Mouse (Mus musculus) G1E (cell line): ENCODE data around the gene Rnase4.

Source experiments
- CTCF ChIP-seq: IDR thresholded peaks from 2 replicates; pipeline ENCODE4 v1.5.1; 2012; ENCODE audit warnings: low read depth, low read length, inconsistent platforms, mixed read lengths
- GATA1 ChIP-seq: IDR thresholded peaks from 2 replicates; pipeline ENCODE4 v1.6.1; 2012; ENCODE audit warnings: borderline replicate concordance, low read length, inconsistent platforms, mixed read lengths
- GATA2 ChIP-seq: IDR thresholded peaks from 2 replicates; pipeline ENCODE4 v1.6.1; 2012; ENCODE audit warnings: low read depth, low read length, inconsistent platforms, borderline replicate concordance
- POLR2AphosphoS5 ChIP-seq: IDR thresholded peaks from 2 replicates; pipeline ENCODE4 v1.6.1; 2012; ENCODE audit warnings: low read depth, low read length, inconsistent platforms; ENCODE audit not compliant: insufficient replicate concordance
- TAL1 ChIP-seq: conservative IDR thresholded peaks from 2 replicates; pipeline ENCODE4 v1.6.1; 2012; ENCODE audit warnings: low read depth, low read length, inconsistent platforms, mixed read lengths

- no peak for TF ChIP-seq CTCF
- no peak for TF ChIP-seq POLR2AphosphoS5
- TF ChIP-seq GATA1, result no peak
- no peak for TF ChIP-seq TAL1
- no peak for TF ChIP-seq GATA2
These were observed 21.9 kb upstream of the Rnase4 start for GRCm38 (mm10) chr14:51068956-51069355.
